Mouse (Mus musculus): ENCODE data around the gene Iqck.

- TF ChIP-seq CTCF (IDR thresholded peaks at IDR 0.05; ENCODE audit: borderline replicate concordance, control insufficient read depth, extremely low read depth, insufficient read depth, low read length, poor library complexity) (no peak), POLR2A (IDR thresholded peaks at IDR 0.05; ENCODE audit: control insufficient read depth, extremely low read depth, insufficient read depth, low read length, poor library complexity) (no peak)
Observed at GRCm38 (mm10) chr7:118879466-118880029, 24.0 kb downstream of the Iqck start.
